Mouse (Mus musculus): ENCODE measurements around the gene 1700018B08Rik.
A peak's percentile ranks its signal among the peaks of the same experiment; 100 is the strongest.

The 1700018B08Rik gene

DNA sequence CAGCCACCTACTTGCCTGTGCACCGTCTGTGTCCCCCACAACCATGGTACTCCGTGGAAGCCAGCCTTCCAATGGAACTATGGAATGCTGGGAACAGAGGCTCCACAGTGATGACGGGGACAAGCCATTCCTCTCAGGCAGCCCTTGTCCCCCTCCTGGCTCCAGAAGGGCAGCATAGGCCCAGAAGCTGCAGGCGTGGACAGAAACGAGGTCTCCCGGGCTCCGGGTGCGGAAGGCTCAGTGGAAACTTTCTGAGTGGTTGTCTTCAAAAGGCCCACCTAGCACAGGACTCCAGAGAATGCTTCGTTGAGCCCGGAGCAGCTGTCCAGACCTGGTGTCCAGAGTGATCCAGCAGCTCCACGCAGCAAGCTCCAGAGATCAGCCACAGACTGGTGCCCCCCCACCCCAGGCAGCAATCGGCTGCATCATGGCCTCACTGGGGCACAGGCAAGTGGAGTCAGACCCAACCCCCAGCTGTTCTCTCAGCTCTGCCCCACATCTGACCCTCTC, at the start of gene 1700018B08Rik:
Gene 1700018B08Rik (minus strand): TSS at position 45 of the 510 bp plus-strand sequence.
- no peak for DNase-seq (ENCODE audit: low read depth, low spot score)

DNA sequence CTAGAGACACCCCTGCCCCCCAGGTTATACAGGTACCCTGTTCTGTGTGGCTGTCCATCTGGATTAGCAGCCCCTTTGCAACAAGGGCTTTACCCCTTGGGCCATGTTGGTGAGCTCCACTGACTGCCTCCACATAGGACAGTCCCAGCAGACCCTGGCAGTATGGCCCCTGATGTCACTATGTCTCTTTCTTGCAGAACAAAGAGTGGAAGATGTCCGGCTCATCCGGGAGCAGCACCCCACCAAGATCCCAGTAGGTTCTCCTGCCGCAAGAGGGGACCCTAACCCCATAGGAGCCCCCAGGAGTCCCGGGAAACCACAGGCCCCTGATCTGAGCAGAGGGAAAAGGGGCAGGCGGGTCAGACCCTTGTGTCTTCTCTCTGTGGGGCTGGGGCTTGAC, 49.2 kb upstream of the 1700018B08Rik start:
- DNase-seq (ENCODE audit: low read depth, low spot score), result no peak

- peak; percentile 69 for DNase-seq (ENCODE audit: low read depth, low spot score)
Observed at GRCm38 (mm10) chr8:121591178-121592066, 47.3 kb upstream of the 1700018B08Rik start.

DNA sequence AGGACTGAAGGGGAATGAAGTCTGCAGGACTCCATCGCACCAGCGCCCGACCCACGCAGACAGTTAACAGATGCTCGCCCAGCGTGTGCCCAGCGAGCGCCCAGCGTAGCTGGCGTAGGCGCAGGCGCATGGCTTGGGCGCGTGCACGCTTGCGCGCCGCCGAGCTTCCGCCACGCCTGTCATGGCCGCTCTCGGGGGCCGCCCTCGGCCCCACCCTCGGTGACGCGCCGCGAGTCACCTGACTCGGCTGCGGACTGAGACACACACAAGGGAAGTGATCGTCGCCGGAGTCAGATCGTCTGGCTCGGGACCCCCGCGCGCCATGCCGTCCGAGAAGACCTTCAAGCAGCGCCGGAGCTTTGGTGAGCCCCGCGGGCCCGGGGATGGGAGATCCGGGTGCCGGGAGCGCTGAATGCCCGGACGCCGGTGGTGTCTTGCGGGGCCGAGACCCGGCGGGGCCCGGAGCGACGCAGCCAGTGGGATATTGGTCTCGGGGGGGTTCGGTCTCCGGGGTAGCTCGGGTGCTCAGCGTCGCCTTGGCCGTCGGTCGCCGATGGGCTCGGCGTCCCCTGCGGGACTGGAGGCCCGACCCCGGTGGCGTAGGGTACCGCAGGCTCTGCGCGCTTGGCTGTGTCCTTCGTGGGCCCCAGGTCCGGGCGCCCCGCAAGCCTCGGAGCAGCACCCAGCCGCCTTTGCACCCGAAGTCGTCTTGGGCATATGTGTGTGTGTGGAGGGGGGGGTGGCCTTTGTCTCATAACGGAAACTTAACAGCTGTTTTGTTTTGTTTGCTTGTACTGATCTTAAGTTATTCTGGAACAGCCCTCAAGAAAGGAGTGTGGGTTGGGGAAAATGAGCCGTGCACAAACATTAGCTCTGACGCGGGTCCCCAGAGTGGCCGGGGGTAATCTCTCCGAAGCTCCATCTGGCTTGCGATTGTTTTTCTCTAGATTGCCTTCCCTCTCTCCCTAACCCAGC, 46.4 kb upstream of the 1700018B08Rik start, which contains the start of gene Map1lc3b:
Gene Map1lc3b (plus strand): TSS at position 159 of the 975 bp plus-strand sequence.
- peak; percentile 95 for DNase-seq (ENCODE audit: low read depth, low spot score)

DNA sequence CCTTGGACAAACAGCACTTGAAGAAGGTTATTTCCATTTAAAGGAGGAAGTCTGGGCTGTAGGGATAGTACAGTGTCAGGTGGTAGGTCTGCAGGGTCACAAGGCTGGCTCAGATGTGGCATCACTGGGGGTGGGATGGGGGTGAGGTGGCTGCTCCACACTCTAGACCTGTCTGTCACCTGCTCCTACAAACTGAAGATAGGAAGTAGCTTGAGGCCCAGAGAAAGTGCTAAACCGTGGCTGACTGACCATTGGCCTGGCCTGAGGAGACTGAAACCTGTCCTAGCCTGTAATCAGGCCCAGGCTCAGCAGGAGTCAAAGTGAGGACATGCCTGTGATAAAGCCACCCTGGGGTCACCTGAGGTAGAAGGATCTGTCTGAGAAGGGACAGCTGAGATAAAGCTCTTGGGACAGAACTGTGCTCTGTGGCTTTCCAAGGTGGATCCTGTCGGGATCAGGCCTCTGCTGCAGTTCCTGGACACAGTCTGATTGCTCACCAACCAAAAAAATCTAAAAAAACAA, 45.1 kb upstream of the 1700018B08Rik start:
- DNase-seq (ENCODE audit: low read depth, low spot score), result no peak

DNA sequence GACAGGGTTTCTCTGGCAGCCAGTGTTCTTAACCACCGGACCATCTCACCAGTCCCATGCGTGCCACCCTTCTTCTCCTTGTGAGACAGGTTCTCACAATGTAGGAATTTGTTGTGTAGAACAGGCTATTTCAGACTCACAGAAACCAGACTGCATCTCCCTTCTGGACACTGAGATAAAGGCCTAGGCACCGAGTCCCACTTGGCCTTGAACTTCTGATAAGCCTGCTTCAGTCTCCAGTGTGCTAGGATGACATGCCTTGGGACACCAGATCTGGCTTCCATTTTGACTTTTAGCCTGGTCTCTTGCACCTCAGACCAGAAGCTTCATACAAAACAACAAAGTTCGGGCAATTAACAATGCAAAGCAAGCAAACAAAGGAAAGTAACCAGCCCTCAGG, 44.6 kb upstream of the 1700018B08Rik start:
- DNase-seq (ENCODE audit: low read depth, low spot score), result no peak

GRCm38 (mm10) chr8:121585159-121585825, 41.2 kb upstream of the 1700018B08Rik start:
- DNase-seq (ENCODE audit: low read depth, low spot score), result peak; percentile 99

GRCm38 (mm10) chr8:121584730-121585129, 40.6 kb upstream of the 1700018B08Rik start:
- peak; percentile 36 for DNase-seq (ENCODE audit: low read depth, low spot score)

DNA sequence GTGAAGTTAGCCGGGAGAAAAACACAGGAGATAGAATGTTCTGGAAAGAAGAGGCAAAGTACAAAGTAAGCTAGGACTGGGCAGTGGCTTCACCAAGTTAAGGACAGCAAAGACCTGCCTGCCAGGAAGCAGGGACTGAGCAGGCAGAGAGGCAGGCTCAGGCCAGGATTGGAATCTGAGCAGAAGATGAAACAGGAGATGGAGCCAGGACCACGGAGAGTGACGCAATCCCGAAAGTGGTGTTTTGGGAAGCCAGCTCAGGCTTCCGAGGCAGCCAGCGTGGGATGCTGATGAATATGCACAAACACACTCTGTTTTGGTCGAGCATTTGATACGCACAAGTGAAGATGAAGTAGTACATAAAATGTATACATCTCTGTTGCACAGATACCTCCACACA, 39.5 kb upstream of the 1700018B08Rik start:
- DNase-seq (ENCODE audit: low read depth, low spot score), result no peak

- DNase-seq (ENCODE audit: low read depth, low spot score), result no peak
Observed at GRCm38 (mm10) chr8:121580465-121580864, 36.3 kb upstream of the 1700018B08Rik start.

DNA sequence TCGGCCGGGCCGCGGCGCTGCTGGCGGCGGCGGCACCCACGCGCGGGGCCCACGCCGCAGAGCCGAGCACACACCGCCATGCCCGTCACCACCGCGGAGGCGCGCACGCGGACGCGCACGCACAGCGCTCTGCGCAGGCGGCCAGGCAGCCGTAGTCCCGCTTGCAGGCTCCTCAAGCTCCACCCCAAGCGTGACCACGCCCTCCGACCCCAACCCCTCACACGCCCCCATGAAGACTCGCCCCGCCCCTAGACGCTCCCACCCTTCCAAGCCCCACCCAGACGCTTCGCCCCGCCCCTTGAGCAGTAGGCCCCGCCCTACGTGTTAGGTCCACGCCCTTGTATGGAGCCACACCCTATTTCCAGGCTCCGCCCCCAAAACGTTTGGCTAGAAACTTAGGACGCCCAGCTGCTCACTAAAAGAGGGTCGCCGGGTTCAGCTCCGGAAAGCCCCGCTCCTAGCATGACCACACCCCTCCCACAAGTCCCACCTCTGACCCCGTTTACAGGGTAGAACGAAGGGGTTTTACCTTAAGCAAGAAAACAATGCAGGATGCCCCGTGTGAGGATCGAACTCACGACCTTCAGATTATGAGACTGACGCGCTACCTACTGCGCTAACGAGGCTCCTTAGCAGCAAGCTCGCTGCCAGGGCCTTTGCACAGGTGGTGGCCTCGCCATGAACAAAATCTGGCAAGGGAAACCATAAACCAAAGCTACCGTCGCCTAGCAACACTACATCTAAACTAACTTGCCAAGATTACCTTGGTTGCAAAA, 34.7 kb upstream of the 1700018B08Rik start, which contains the start of gene Fbxo31:
Gene Fbxo31 (minus strand): TSS at position 131 of the 776 bp plus-strand sequence.
- DNase-seq (ENCODE audit: low read depth, low spot score), result peak; percentile 94

GRCm38 (mm10) chr8:121577751-121578675, 33.9 kb upstream of the 1700018B08Rik start:
- no peak for DNase-seq (ENCODE audit: low read depth, low spot score)

- no peak for DNase-seq (ENCODE audit: low read depth, low spot score)
Observed at GRCm38 (mm10) chr8:121575661-121576060, 31.5 kb upstream of the 1700018B08Rik start.

- peak; percentile 47 for DNase-seq (ENCODE audit: low read depth, low spot score)
Observed at GRCm38 (mm10) chr8:121573275-121573674, 29.2 kb upstream of the 1700018B08Rik start.

- DNase-seq (ENCODE audit: low read depth, low spot score), result no peak
Observed at GRCm38 (mm10) chr8:121572121-121572520, 28.0 kb upstream of the 1700018B08Rik start.

GRCm38 (mm10) chr8:121570801-121571200, 26.7 kb upstream of the 1700018B08Rik start:
- DNase-seq (ENCODE audit: low read depth, low spot score), result no peak

- no peak for DNase-seq (ENCODE audit: low read depth, low spot score)
Observed at GRCm38 (mm10) chr8:121570335-121570734, 26.2 kb upstream of the 1700018B08Rik start.

GRCm38 (mm10) chr8:121568321-121568720, 24.2 kb upstream of the 1700018B08Rik start:
- DNase-seq (ENCODE audit: low read depth, low spot score), result peak; percentile 53

DNA sequence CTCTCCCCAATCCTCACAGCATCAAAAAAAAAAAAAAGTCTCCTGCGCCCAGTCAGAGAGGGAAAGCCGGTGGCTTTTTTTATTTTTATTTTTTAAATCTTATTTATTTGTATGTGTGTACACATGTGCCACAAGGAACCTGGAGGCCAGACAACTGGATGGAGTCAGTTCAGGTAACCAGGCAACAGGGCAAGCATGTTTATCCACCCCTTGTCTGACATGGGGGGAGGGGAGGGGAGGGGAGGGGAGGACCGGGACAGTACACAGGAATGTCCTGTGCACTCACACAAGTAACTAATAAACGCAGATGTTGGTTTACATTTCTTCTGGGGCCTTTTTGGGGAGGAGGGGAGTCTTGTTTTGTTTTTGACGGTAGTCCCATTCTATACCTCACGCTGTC, 19.6 kb upstream of the 1700018B08Rik start:
- DNase-seq (ENCODE audit: low read depth, low spot score), result no peak
